Mouse (Mus musculus): ENCODE results near the gene Gm20388.

DNA sequence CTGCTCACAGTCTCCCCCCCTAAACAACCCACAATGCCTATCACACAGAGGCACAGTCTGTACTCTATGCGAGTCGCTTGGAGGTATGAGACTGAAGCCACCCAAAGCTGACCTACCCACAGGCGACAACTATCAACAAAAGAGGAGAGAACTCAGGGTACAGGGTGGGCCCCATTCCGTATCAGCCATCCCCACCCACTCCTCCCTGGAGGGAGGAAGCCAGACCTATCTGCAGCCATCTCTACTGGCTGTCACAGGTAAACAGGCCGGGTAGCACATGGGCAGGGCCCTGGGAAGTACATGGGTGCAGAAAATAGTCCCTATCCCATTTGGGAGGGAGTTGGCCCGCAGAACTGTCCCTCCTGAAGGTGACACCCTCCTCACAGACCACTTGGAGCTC lies 2614.4 kb downstream of the Gm20388 start:
- no peak for TF ChIP-seq CTCF (IDR thresholded peaks at IDR 0.05; ENCODE audit: low read depth)
- TF ChIP-seq EP300 (IDR thresholded peaks at IDR 0.05; ENCODE audit: low read depth) = no peak
